Mouse (Mus musculus) adrenal gland, adult (tissue): ENCODE data around the gene Gpcpd1.

Source experiments
- DNase-seq, 2 experiments: peaks; one replicate each; pipeline ENCODE4 v3.0.0; 2022 to 2023; ENCODE audit warnings: low spot score in 1 of 2; ENCODE audit not compliant: inconsistent age in 2 of 2

Gpcpd1 gene

DNA sequence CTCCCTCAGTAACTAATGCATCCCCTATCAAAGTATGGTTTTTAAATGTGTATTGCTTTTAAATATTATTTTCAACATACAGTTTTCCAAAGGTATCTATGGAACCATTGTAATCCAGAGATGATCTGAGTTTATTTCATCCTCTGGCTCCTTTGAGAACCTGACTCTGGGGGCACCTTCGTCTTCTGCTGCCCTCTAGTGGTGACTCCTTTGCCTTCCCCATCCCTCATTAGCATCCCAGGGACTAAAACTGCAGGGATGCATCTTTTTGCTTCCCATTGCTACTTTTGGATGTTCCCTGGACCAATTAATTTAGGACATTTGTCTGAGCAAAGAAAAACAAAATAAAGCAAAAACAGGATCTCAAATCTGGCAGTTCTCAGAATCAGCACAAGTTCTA, 102.1 kb downstream of the Gpcpd1 start:
- peak; percentile 44 to 86 for DNase-seq

GRCm38 (mm10) chr2:132481547-132481946, 106.0 kb downstream of the Gpcpd1 start:
- DNase-seq, result no peak
